Mouse (Mus musculus) adrenal gland, postnatal 4 days (tissue): ENCODE data around the gene 4931414P19Rik. TPM values are rescaled to one million over a fixed set of nuclear protein-coding genes. Genes with fewer than 3 reads are reported as not detected.
"Not testable (repeated sequence)": the region's sequence is repeated elsewhere in the genome, so short reads cannot be mapped to it uniquely, and the experiment has no call there.

ENCODE experiments used
- DNase-seq, 2 experiments: peaks; one replicate each; pipeline ENCODE4 v3.0.0; 2021 to 2022; ENCODE audit warnings: low spot score in 2 of 2, mixed read lengths in 2 of 2
- total RNA-seq, 2 experiments: library from RNA; stranded (reverse); gene quantifications; 2 replicates each; pipeline ENCODE4 v1.2.3; 2021

4931414P19Rik gene
- total RNA-seq, 2 experiments from 2014 or later, result 6.4 to 7.8 TPM

DNA sequence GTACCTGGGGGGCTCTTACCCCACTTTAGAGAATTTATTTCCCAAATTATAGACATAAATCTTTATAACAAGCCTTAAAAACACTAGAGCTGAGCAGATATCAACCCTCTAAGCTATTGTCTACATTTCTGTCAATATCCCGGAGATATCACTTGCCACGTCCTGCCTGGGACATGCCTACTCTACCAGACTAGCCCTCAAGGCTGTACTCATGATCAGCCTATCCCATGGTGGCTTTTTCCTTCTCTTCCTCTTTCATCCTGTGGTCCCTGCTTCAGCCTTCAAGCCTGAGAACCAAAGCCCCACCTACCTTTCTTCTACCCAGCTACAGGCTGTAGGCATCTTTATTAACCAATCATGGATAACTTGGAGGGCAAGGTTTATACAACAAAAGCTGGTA, 24.0 kb upstream of the 4931414P19Rik start:
- no peak for DNase-seq

DNA sequence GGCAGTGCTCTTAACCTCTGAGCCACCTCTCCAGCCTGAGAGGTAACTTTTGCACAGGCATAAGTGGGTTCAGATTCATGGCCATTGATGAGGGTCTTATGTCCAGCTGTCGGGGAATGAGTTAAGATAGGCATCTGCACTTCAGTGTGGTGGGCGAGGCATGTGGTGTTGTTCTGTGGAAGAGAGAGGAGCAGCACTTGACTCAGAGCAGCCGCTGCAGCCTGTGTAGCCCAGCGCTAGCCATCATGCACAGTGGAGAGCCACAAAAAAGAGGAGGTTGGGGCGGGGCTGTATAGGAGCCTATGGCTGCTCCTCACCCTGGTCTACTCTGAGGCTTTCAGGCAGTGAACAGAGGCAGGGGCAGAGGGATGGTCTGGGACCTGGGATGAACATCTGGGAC, 22.3 kb upstream of the 4931414P19Rik start:
- no peak for DNase-seq

DNA sequence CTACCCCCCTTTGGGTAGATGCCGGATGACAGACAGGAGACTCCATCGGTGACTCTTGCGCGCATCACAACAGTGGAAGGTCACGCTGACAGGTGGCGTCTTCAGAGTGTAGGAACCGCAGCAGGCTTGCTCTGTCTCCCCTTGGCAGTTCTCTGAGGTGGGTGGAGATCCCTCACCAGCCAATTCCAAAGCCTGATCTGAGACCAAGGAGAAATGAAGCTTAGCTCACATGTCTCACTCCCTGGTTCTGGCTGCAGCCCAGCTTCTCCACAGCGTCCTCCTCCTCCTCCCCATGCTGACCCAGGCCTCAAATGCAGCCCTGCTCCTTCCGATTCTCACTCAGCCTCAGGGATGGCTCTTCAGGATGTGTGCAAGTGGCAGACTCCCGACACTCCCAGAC, 19.2 kb upstream of the 4931414P19Rik start:
- no peak for DNase-seq

DNA sequence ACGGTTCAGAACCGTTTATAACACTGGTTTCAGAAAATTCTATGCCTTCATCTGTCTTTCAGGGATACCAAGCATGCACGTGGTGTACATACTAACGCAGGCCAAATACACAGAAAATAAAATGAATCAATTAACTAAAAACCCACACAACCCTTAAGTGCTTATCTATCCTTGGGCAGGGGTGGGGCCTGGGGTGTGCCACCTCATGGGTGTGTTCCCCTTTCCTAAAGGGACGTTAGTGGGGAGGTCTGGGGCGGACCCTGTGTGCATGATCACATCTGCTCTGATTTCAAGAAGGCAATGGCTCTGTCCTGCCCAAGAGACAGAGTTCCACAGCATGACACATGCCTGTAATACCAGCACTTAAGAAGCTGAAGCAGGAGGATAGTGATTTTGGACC, 17.5 kb upstream of the 4931414P19Rik start:
- DNase-seq, result no peak

DNA sequence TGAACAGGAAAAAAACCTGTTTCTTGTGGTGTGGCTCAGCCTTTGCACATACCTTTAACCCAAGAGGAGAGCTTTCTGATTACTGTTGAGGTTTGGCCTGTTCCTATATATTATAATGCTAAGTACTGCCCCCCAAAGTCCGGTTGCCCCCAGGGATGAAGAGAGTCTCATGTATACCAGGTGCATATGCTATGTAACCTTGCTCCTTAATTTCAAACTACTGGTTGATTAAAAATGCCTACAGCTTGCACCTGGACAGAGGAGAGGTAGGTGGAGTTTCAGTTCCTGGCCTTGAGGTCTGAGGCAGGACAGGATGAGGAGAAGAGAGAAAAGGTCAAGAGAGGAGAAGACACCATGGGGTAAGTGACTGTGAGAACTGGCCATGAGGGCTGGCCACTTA, 15.3 kb upstream of the 4931414P19Rik start, which contains the start of gene Psmb11:
Gene Psmb11, plus strand, starts transcription at position 301 of the 400 bp plus-strand sequence.
- DNase-seq, result no peak

DNA sequence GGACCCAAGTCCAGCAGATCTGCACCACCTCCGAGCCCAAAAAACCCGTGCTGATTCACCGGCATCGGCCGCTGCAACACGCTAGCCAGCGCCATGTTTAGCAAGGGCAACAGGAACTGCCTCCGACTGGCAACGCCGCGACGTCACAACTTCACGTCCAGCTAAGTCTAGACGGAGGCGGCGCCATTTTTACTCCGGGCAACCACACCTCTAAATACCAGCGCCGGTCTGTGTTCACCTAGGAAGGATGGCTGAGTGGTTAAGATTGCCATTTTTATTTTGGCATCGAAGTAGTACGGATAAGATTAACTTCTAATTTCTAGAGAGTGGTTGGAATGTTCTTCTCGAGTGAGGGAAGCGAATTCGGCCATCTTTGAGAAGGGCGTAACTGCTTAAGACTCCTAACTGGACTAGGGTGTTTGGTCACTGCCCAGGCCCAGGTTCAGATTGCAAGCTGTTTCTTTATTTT, 12.1 kb upstream of the 4931414P19Rik start, which contains the start of gene Psmb5:
Gene Psmb5, minus strand, starts transcription at position 126 of the 469 bp plus-strand sequence.
- DNase-seq, result peak; percentile 59 to 79

DNA sequence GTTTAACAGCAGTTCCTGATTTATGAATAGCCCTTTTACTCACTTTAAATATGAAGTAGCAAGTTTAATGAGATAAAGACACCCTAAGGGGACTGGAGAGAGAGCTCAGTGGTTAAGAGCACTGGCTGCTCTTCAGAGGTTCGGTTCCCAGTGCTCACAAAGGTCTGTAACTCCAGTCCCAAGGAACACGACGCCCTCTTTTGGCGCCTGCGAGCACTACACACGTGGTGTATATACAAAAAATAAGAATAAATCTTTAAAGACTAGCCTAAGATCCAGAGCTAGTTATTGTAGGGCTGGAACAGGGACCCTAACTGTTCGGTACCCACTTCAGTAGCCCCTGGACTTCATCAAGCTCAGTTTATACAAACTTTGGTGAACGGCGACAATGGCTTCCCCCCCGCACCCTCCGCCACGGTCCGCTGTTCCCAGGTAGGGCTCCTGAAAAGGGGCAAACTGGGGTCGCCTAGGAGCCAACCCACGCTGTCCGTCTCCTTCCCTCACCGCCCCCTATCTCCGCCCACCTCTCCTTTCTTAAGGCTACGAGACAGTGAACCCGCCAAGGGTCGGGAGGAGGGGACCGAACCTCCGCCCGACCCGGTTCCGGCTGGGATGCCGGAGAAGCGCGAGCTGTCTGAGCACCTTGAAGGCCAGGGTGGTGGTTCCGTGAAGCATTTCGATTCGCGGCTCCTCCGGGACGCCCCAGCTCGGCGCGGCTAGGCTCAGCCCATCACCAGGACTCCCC, 11.5 kb upstream of the 4931414P19Rik start:
- no peak for DNase-seq

DNA sequence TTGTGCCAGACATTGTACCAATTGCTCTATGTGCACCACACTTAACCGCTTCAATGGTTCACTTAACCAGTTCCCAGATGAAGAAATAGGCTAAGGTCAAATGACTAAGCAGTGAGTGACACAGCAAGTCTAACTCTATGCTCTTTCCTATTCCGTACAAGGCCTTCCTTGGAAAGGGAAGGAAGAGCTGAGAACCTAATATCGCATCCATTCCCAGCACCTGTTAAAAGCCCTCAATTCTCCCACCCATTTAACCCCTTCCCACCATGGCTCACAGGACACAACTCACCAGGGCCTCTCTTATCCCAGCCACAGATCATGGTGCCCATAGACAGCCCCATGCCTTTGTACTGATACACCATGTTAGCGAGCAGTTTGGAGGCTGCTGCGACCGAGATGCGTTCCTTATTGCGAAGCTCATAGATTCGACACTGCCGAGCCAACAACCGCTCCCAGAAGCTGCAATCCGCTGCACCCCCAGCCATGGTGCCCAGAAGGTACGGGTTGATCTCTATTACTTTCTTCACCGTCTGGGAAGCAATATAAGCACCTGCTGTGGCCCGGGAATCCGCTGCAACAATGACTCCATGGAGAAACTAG, 10.5 kb upstream of the 4931414P19Rik start:
- DNase-seq, result no peak

DNA sequence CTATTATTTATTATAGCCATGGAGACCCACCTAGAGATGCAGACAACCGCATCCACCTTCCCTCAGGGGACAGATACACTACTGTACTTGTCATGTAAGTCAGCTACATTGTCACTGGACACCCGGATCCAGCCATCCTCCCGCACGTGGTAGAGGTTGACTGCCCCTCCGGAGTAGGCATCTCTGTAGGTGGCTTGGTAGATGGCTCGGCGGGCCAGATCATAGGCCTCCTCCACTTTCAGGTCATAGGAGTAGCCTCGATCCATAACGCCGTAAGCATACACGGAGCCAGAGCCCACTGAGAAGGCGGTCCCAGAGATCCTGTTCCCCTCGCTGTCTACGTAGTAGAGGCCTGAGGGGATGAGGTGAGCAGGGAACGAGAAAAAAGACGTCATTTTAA, 8.3 kb upstream of the 4931414P19Rik start:
- not testable (repeated sequence) for DNase-seq

DNA sequence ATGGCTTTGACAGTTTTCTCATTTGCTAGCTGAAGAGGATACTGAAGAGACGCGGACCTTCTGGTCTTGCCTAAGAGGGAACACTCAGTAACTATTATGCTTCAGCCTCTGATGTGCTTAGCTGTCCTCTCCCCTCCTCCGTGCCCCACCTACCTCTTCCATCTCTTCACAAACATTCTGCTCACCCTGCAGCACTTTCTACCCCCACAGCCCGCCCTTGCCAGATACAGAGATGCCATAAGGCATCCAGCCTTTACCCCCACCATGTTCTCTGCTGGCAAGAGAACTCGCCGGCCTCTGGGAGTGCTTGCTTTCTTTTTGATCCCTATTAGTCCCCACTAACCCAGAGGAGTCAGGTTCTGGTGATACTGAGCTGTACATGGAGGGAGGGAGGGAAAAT, 4.9 kb upstream of the 4931414P19Rik start:
- no peak for DNase-seq

DNA sequence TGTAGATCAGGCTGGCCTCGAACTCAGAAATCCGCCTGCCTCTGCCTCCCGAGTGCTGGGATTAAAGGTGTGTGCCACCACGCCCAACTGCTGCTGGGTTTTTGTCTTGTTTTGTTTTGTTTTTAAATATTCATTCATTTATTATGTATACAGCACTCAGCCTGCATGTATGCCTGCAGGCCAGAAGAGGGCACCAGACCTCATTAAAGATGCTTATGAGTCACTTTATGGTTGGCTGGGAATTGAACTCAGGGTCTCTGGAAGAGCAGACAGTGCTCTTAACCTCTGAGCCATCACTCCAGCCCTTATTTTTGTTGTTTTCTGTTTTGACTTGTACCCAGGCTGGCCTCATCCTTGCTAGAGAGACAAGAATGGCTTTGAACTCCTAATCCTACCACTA, 4.2 kb upstream of the 4931414P19Rik start:
- no peak for DNase-seq

DNA sequence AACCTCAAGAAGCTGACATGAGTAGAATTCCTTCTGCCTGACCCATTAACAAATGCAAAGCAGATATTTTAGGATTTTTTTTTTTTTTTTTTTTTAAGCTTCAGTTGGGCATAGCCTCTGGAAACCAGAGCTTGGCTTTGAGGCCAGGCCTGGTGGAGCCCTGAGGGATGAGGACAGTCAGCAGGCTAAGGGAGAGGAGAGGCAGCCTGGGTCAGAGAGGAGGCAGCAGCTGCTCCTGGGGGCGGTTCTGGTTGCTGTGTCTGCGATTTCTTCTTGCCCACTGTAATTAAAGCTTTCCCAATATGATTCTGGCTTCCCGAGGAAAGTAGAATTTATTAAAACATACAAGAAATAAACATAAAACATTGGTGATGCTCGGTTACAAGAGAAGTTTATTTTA, 3.5 kb upstream of the 4931414P19Rik start:
- DNase-seq, result no peak

DNA sequence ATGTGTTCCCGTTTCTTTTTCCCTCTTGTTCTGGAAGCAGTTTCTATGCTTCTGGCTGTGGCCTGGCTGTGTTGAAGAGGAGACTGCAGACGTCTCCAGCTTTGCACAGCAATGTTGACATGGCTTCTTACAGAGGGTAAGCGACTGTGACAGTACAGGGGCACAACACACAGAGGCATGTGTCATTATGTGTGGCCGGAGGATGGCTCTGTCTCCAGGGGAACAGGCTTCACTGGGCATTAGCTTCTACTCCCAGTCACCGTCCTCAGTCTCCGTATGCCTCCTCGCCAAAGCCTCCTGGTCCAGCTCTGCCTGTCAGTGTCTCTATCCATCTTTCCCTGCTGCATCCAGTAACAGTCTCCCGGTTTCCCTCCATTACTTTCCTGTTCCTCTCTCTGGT, 1.4 kb upstream of the 4931414P19Rik start:
- no peak for DNase-seq

DNA sequence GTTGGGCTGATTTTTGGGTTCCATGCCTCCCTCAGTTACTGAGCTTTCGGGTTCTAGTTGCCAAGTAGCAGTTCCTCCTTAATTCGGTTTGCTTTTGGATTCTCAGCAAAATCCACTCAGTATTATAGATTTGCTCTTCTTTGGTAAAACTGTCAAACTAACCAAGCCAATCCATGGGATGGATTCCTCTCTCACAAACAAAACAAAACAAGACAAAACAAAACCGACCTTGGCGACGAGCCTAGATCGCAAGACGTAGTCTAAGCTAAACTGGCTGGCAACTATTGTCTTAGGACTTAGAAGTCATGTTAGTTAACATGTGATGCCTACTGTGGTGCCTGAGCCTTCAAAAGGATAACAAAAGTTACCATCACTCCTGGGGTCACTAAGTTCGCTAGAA, 2.1 kb downstream of the 4931414P19Rik start:
- no peak for DNase-seq

DNA sequence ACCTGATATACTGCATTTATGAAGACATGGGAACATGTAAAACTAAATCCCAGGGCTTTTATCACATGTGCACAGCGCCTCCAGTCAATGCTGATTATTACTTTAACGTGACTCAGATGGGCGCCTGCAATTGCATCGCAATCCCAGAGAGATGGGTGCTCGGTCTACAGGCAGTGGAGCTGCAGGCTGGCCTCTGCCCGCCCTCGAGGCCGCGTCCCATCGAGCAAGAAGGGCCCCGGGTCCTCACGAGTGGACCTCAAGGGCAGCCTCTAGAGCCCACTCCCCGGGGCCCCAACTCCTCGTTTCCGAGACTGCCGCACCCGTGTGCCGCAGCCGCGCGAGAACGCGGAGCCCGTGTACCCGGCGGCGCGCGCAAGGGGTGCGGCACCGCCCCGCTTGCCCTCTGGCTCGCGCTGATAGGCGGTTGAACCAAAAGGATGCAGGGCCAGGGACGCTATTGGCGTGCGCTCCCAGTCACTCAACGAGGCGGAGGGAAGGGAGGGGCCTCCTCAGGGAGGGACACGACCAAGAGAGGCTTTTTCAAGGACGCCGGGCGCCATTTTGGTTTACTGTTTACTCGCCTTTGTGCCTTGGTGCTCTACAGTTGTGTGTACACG, 2.6 kb downstream of the 4931414P19Rik start:
- peak; percentile 87 to 89 for DNase-seq

DNA sequence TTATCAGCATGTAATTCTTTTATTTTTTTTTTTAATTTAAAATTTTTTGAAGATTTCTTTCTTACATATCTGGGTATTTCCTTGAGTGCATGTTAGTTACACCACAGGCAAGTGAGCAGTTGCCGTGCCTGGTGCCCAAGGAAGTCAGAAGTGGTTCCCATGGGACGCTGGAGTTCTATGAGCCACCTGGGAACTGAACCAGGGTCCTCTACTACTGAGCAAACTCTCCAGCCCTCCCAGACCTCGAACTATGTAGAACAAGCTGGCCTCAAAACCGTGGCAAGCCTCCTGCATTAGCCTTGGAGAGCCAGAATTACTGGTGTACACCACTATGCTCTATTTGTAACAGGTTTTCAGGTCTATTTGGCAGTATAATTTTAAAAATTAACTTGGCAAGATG, 3.2 kb downstream of the 4931414P19Rik start:
- no peak for DNase-seq

DNA sequence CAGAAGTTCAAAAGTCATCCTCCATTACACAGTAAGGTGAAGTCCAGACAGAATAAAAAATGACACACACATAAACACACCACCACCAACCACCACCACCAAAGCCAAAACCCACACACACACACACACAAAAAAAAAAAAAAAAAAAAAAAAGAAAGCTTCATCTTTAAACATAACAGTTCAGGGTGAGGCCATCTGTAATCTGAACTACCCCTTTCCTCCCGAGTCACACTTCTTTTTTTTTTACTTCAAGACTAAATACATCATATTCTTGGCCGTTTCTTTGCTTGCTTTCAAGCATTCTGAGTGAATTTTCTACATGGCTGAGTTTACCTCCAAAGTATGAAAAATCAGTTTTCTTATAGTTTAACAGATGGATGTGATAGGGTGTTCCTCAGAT, 4.2 kb downstream of the 4931414P19Rik start:
- DNase-seq, result no peak

DNA sequence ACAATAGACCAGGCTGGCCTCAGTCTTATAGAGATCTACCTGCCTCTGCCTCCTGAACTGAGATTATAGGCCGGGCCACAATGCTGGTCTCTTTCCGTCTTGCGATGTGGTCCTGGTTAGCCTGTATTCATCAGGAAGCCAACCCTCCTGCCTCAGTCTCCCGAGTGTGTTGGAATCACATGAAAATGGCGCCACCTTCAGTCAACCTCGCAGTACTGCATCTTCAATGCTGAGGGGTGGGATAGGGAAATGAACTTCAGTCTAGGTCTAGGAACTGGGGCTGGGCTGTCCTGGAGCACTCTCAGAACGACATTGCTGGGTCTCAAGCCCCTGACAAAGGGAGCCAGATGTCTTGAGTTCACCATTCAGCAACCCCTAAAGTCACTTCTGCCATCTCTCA, 8.7 kb downstream of the 4931414P19Rik start:
- DNase-seq, result no peak

DNA sequence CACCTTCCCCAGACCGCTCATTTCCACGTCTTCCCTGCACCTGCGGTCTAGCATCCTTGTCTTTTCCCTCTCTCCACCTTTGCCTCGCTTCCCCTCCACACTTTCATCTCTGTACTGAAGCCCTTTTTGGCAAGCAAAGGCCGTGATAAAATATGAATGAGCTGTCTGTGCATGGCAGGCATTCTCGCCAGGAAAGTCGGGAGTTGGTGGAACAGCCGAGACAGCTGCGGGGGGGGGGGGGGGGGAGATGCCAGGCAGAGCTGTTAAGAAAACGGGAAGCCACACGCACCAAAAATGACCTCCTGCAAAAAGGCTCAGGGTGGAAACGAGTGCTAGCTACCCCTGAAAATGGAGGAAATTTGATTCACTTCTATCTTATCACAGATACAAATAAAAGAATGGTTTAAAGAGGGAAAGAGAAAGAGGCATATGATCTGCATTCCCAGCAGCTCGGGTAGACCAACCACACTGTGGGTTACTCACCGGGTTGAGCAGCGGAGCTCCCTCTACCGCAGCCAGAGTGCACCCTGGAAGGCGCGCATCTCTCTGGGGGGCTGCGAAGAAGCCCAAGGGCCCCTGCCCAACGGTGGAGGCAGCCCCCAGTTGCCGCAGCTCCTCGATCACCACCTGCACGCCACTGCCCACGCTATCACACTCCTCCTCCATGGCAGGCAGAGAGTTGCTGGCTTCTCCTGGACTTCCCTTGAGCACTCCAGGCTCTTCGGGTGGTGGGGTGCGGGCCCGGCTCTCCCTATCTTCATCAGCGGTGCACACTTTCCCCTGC, 11.0 kb downstream of the 4931414P19Rik start:
- no peak for DNase-seq

DNA sequence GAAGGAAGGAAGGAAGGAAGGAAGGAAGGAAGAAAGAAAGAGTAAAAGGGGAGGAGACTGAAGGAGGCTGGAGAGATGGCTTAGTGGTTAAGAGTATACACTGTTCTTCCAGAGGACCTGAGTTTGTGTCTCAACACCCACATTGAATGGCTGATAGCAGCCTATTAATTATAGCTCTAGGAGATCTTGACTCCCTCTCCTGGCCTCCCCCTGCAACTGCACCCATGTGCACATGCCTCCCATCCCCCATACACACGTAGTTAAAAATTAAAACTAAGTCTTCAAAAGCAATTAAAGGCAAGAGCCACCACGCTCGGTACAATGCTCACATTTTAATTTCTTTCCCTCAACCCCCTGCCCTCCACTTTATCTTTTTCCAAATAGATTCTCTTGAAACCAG, 11.7 kb downstream of the 4931414P19Rik start:
- no peak for DNase-seq

DNA sequence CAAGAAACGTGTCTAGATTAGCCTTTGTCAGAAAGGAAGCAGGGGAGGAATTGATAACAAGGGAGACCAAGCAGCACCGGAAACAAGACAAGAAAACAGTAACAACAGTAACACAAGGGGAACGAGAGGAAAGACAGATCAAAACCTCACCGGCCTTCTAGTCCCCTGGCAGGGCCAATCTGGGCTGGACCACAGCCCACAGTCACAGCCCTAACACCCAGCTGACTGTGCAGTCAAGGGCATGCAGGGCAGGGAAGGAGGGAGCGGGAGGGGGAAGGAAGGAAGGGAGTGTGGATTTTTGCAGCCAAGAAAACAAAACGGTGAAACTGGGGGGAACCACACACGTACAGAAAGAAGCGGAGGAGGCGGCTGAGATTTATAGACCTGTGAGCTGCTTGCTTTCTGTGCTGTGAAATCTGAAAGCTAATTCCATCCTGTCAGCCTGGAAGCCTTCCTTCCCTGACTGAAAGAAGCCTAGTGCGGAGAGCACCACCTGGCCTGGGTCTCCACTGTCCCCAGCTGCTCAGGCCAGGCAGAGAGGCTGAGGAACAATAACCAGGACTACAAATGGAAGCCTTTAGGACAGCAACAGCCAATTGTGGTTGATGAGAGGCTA, 13.4 kb downstream of the 4931414P19Rik start:
- DNase-seq, result no peak
